Mouse (Mus musculus): ENCODE measurements around the gene Rad51ap1. TPM values are rescaled to one million over a fixed set of nuclear protein-coding genes. Genes with fewer than 3 reads are reported as not detected.
A peak's percentile ranks its signal among the peaks of the same experiment; 100 is the strongest.

Rad51ap1 gene
- 4.2 and 4.6 TPM in 2 replicates for polyA plus RNA-seq (2012; rRNA removed)

- peak; percentile 74 for TF ChIP-seq POLR2A (IDR thresholded peaks at IDR 0.05; ENCODE audit: extremely low read depth, insufficient read depth, low read length)
- no peak for TF ChIP-seq CTCF (IDR thresholded peaks at IDR 0.05; ENCODE audit: extremely low read depth, insufficient read depth, low read length)
- peaks cover 3% of the 10 kb centered on the region; the same call in 1 of the 2 replicates for H3K4me1 ChIP-seq (ENCODE audit: control insufficient read depth, insufficient read depth, low read length)
- 0 out of 2 replicates have a peak within 1 kb of the TSS, but pooled peaks have one; percentile 19 for H3K27ac ChIP-seq (ENCODE audit: insufficient read depth, low read length)
- peak within 1 kb of the TSS; percentile 79 for H3K4me3 ChIP-seq (ENCODE audit: insufficient read depth, low read length)
Observed at GRCm38 (mm10) chr6:126939487-126940171, at the start of gene Rad51ap1, which contains the start of gene D6Wsu163e. Gene Rad51ap1 (minus strand): TSS chr6:126939587. Gene D6Wsu163e (plus strand): TSS chr6:126939962.

- no peaks in the 10 kb centered on the region for H3K4me1 ChIP-seq (ENCODE audit: control insufficient read depth, insufficient read depth, low read length)
- no peak overlapping the region for H3K27ac ChIP-seq (ENCODE audit: insufficient read depth, low read length)
- no peak for TF ChIP-seq CTCF (IDR thresholded peaks at IDR 0.05; ENCODE audit: extremely low read depth, insufficient read depth, low read length)
- no peak overlapping the region for H3K4me3 ChIP-seq (ENCODE audit: insufficient read depth, low read length)
Observed at GRCm38 (mm10) chr6:126981539-126982234, 42.3 kb upstream of the Rad51ap1 start.

- H3K4me1 ChIP-seq (ENCODE audit: control insufficient read depth, insufficient read depth, low read length), result no peaks in the 10 kb centered on the region; the same call in 1 of the 2 replicates
- no peak overlapping the region for H3K4me3 ChIP-seq (ENCODE audit: insufficient read depth, low read length)
- TF ChIP-seq POLR2A (IDR thresholded peaks at IDR 0.05; ENCODE audit: extremely low read depth, insufficient read depth, low read length) (no peak), CTCF (IDR thresholded peaks at IDR 0.05; ENCODE audit: extremely low read depth, insufficient read depth, low read length) (no peak)
- no peak overlapping the region for H3K27ac ChIP-seq (ENCODE audit: insufficient read depth, low read length)
Observed at GRCm38 (mm10) chr6:126966241-126967026, 27.0 kb upstream of the Rad51ap1 start.

GRCm38 (mm10) chr6:126963426-126963825 is 24.0 kb upstream of the Rad51ap1 start:
- TF ChIP-seq POLR2A (IDR thresholded peaks at IDR 0.05; ENCODE audit: extremely low read depth, insufficient read depth, low read length) (no peak), CTCF (IDR thresholded peaks at IDR 0.05; ENCODE audit: extremely low read depth, insufficient read depth, low read length) (no peak)
- H3K4me1 ChIP-seq (ENCODE audit: control insufficient read depth, insufficient read depth, low read length), result no peaks in the 10 kb centered on the region; the same call in 1 of the 2 replicates

GRCm38 (mm10) chr6:126962709-126963108 is 23.3 kb upstream of the Rad51ap1 start:
- TF ChIP-seq POLR2A (IDR thresholded peaks at IDR 0.05; ENCODE audit: extremely low read depth, insufficient read depth, low read length), result no peak
- TF ChIP-seq CTCF (IDR thresholded peaks at IDR 0.05; ENCODE audit: extremely low read depth, insufficient read depth, low read length), result no peak
- Histone ChIP-seq H3K4me1 (ENCODE audit: control insufficient read depth, insufficient read depth, low read length) (no peaks in the 10 kb centered on the region; the same call in 1 of the 2 replicates), H3K4me3 (ENCODE audit: insufficient read depth, low read length) (no peak overlapping the region)

More at GRCm38 (mm10) chr6:126963426-126963825, 24.0 kb upstream of the Rad51ap1 start:
- Histone ChIP-seq H3K27ac (ENCODE audit: insufficient read depth, low read length) (no peak overlapping the region), H3K4me3 (ENCODE audit: insufficient read depth, low read length) (no peak overlapping the region)

GRCm38 (mm10) chr6:126961371-126962018 is 22.1 kb upstream of the Rad51ap1 start:
- H3K4me1 ChIP-seq (ENCODE audit: control insufficient read depth, insufficient read depth, low read length), result no peaks in the 10 kb centered on the region
- H3K4me3 ChIP-seq (ENCODE audit: insufficient read depth, low read length), result no peak overlapping the region
- TF ChIP-seq CTCF (IDR thresholded peaks at IDR 0.05; ENCODE audit: extremely low read depth, insufficient read depth, low read length) (no peak), POLR2A (IDR thresholded peaks at IDR 0.05; ENCODE audit: extremely low read depth, insufficient read depth, low read length) (no peak)
- no peak overlapping the region for H3K27ac ChIP-seq (ENCODE audit: insufficient read depth, low read length)

More at GRCm38 (mm10) chr6:126962709-126963108, 23.3 kb upstream of the Rad51ap1 start:
- H3K27ac ChIP-seq (ENCODE audit: insufficient read depth, low read length), result no peak overlapping the region

- Histone ChIP-seq H3K4me3 (ENCODE audit: insufficient read depth, low read length) (no peak overlapping the region), H3K4me1 (ENCODE audit: control insufficient read depth, insufficient read depth, low read length) (no peaks in the 10 kb centered on the region)
- TF ChIP-seq POLR2A (IDR thresholded peaks at IDR 0.05; ENCODE audit: extremely low read depth, insufficient read depth, low read length), result no peak
- peak; percentile 85 for TF ChIP-seq CTCF (IDR thresholded peaks at IDR 0.05; ENCODE audit: extremely low read depth, insufficient read depth, low read length)
Observed at GRCm38 (mm10) chr6:126955734-126956133, 16.3 kb upstream of the Rad51ap1 start.

GRCm38 (mm10) chr6:126948336-126948735 is 8.9 kb upstream of the Rad51ap1 start:
- 0 out of 2 replicates have a peak, but pooled peaks have one; percentile 4 for TF ChIP-seq CTCF (IDR thresholded peaks at IDR 0.05; ENCODE audit: extremely low read depth, insufficient read depth, low read length)
- TF ChIP-seq POLR2A (IDR thresholded peaks at IDR 0.05; ENCODE audit: extremely low read depth, insufficient read depth, low read length), result no peak
- H3K4me3 ChIP-seq (ENCODE audit: insufficient read depth, low read length), result no peak overlapping the region
- no peaks in the 10 kb centered on the region for H3K4me1 ChIP-seq (ENCODE audit: control insufficient read depth, insufficient read depth, low read length)
- no peak overlapping the region for H3K27ac ChIP-seq (ENCODE audit: insufficient read depth, low read length)

More at GRCm38 (mm10) chr6:126955734-126956133, 16.3 kb upstream of the Rad51ap1 start:
- no peak overlapping the region for H3K27ac ChIP-seq (ENCODE audit: insufficient read depth, low read length)
